Mouse (Mus musculus) MEL-GATA-1-ER (cell line): ENCODE data around the gene Fam114a1.
A peak's percentile ranks its signal among the peaks of the same experiment; 100 is the strongest.

Experiments
- DNase-seq: peaks from one replicate; pipeline ENCODE4 v3.0.0-alpha.2; 2012; ENCODE audit warnings: low read depth; ENCODE audit errors: extremely low read depth

The Fam114a1 gene

DNA sequence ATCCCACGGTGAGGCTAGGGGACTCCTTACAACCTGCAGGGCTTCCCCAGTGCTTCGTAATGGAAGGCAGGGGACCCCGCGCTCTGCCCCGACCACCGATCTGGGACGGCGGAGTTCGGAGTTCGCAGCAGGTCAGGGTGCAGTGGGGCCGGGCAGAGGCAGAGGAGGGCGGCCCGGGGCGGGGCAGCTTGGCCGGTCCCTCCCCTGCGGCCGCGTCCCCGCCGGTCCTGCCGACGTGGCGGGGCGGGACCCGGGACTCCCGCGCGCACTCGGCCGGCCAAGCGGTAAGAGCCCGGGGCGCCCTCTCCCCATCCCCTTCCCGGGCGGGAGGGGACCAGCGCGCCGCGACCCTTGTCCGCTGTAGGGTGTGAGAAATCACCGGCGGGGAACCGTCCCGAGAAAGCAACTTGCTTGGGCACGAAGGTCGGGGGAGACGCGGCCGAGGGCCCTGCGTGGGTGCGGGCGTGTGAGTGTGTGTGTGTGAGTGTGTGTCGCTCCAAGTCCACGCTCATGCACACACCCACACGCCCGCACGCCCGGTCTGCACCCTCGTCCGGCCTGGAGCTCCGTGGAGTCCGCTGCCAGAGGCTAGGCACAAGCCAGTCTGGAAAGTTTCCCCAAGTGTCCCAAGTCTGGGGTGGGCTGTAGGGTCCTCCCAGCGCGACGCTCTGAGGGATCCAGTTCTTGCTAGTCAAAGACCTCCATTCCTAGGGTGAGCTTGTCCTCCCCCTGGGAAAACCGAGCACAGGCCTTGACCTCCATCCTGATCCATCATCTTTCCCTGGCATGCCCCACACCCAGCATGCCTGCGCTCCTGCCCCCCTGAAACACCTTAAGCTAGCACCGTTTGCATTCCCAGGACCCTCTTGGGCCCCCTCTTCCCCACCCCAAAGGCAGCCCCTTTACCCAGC lies at the start of gene Fam114a1:
Fam114a1 (plus strand) TSS at position 211 of the 911 bp plus-strand sequence.
- DNase-seq = peak; percentile 11

DNA sequence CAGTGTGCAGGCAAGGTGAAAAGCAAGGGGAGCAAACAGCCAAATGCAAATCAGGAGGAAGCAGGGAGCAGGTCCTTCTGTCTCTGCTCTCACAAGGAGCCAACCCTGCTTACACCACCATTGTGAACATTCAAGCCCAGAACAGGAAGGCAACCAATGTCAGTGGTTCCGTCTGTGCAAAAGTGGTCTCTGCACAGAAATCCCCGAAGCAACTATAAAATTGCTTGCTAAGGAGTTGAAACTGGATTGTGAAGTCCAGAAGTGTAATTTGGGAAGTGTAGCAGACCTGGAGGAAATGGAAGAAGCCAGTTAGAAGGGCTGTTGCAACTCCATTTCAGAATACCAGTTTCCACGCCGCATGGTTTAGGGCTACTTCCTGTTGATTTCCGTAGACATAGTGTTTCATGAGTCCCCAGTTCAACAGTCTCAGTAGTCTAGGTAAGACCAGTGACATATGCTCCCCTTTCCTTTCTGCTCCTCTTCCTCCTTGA lies 46.9 kb upstream of the Fam114a1 start:
- DNase-seq = no peak

DNA sequence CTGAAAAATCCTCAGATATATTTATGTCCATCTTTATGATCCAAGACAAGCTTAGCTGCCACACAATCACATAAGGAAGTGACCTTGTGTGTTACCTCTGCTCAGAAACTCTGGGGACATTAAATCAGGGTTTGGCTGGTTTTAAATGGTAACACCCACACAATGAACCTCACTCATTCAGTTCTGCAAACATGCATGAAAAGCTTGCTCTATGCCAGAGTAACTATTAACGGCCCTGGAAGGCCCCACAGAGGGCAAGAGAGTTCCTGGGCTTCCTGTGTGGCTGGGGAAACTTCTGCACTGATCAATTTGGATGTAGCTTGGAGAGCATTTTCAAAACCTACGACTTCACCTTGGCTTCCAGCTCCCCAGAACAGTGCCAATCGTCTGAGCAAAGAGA lies 37.7 kb upstream of the Fam114a1 start:
- DNase-seq = no peak

DNA sequence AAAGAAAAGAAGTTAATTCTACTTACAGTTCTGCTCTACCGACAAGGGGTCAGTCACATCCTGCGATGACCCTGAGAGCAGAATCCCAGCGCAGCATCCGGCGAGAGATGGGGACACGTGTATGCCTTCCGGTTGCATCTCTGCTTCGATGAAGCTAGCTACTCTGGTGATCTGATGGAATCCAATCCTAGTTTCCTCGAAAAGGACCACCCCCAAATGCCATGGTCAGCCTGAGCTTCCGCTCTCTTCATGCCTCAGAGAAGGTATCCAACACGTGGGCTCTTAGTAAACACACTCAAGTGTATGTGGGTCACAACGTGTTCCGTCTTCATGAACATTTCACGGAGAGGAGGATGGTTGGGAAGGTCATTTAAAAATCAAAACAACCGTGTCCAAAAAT lies 37.1 kb upstream of the Fam114a1 start:
- DNase-seq = no peak

DNA sequence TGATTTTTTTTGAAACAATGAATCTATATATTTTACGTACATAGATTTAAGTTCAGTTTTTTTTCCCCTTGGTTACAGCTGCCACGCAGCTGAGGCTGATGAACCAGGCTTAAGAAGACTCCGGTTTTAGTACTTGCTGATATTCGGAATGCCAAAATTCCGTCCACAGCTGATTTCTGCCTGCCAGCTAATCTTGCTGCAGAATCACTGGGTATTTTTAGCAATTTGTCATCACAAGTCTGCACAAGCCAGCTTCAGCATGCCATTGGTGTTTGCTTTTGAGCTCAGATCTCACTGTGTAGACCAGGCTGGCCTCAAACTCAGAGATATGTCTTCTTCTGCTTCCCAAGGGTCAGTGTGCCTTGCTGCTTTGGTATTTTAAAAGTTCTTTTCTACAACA lies 18.4 kb upstream of the Fam114a1 start:
- no peak for DNase-seq

DNA sequence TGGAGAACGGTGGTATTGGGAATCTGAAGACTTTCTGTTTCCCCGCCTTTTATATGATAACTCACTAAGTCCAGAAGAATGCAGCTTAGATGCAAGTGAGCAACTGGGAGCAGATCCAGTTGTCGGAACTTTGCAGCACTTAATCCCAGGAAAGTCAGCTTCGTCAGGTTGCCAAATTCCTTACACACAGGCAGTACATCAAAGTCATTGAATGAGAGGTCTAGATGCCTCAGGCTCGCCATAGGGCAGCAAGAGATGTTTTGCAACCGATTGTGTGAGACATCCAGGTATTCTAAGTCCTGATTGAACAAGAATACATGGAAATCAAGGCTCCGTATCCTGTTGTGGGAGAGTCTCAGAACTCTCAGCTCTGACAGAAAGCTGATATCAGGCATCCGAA lies 14.9 kb upstream of the Fam114a1 start:
- no peak for DNase-seq

DNA sequence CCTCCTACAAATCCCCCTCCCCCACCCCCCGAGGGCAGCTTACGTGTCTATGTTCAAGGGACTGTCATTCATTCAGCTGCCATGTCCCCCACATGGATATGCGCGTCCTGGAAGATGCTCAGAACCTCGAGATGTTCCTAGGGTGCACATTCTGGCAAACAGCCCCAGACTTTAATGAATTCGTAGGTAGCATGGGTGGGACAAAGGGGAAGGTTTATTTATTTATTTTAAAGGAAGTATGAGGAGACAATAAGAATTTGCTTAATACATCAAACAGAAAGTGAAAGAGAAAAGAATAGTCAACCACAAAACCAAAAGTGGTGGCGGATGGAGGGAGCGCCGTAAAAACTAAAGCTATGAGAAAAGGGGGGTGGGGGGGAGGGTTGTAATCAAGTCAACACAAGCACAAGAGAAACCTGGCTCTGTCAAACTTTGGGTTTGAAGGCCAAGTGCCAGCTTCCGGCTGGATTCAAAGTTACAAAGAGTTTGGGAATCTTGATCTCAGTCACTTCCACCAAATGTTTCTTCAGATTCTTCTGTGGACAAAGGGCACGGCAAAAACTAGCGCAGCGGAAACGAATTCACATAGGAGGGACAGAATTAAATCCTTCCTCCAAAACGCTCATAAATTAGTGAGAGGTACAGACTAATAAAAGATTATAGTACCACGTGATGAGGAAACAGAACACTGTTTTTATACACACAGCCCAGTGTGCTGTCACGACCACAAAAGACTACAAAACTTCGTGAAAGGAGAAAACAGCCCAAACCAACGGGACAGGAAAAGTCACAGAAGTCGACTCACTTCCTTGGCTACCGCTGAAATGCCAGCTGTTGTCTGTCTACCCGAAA lies 10.7 kb upstream of the Fam114a1 start:
- DNase-seq = peak; percentile 17

DNA sequence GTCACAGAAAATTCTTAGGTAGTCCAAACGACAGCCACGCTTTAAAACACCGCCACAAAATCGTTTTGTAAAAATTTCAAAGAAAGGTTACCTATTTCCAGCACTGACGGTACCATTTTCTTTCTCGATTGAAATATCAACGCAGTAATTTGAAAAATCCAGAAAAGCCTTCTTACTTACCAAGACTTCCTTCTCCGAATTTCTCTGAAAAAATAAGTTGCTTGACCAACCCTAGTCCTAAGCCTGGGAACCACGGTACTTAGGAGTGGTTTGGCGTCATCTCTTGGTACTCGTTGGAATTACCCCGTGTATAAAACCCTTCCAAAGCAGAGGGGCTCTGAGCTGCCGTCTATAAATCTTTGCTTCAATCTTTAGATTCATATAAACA lies 10.0 kb upstream of the Fam114a1 start, which contains the start of gene Tlr6:
Tlr6 (minus strand) TSS at position 255 of the 388 bp plus-strand sequence.
- DNase-seq = peak; percentile 78

DNA sequence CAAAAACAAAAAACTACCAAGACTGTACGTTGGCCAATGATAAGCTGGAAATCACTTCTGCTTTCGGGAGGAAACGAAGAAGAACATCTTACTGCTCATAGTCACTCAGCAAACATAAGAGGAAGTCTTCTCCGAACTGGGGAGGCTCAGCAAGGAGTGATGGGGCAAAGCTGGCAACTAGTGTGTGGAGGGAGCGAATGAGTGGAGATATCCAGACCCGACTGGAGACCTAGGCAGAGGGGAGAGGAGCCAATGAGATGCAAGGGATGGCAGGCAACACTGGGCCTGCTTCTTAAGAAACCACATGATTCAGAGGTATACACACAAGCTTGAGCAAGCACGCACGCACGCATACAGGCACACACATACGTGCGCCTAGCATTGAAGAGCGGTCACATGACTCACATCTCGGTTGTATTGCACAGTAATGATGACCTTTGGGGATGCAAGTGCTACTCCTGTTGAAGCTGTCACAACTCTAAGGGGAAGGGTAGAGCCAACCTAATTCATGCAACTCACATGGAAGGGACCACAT lies 8.9 kb upstream of the Fam114a1 start:
- peak; percentile 95 for DNase-seq

DNA sequence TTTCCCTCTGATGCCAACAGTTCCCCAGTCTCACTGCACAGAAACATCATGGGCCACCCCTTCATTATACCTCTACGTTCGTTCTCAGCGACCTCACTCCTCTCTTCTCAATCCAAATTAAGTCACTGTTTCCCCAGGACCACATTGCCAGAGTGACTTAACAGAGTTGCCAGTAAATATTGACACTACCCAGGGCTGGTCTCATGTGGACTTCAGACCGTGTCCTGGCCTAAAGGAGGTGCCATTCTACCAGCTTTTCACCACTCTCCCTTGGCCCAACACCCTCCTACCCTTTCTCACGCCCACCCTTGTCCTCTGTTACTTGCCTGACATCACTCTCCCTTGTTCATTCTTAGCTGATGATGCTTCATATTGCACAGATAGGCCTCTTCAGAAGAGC lies 6.6 kb upstream of the Fam114a1 start:
- DNase-seq = no peak

DNA sequence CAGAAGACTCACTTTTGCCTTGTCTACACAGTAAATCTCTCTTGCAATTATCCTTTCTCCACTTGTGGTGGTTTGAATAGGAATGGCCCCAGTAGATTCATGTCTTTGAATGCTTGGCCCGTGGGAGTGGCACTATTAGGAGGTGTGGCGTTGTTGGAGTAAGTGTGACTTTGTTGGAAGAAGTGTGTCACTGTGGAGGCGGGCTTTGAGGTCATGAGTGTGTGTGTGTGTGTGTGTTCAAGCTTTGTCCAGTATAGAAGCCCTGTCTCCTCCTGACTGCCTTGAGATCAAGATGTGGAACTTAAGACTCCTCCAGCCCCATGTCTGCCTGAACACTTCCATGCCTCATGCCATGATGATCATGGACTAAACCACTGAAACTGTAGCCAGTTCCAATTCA lies 6.1 kb upstream of the Fam114a1 start:
- DNase-seq = no peak

DNA sequence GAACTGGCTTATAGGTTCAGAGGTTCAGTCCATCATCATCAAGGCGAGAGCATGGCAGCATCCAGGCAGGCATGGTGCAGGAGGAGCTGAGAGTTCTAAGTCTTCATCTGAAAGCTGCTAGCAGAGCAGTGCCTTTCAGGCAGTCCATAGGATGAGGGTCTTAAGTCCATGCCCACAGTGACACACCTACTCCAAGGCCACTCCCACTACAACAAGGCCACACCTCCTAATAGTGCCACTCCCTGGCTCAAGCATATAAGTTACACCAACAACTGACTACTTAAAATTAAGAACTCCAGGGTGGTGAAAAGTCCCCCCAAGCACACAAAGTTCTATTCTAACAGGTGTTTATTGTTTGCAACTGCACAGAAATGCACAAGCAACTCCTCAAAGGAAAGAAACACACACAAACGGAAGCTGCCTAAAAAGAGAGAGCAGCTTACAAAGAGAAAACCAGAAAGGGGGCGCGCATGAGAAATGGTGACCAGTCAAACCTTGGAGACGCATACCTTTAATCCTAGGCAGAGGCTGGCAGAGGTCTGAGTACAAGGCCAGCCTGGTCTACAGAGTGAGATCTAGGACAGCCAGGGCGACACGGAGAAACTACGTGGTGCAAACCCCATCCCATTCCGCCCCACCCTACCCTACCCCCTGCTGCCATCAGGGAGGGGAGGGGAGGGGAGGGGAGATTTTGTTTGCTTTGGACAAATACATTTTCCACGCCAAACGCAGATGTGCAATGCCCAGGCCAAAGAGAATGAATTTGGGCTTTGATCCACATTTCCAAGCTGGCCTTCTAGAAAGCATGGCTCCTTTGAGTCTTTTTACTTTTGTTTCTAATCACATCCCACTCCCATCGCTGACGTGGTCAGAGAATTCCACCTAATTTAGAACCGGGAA lies 660 bp upstream of the Fam114a1 start:
- DNase-seq = peak; percentile 59

DNA sequence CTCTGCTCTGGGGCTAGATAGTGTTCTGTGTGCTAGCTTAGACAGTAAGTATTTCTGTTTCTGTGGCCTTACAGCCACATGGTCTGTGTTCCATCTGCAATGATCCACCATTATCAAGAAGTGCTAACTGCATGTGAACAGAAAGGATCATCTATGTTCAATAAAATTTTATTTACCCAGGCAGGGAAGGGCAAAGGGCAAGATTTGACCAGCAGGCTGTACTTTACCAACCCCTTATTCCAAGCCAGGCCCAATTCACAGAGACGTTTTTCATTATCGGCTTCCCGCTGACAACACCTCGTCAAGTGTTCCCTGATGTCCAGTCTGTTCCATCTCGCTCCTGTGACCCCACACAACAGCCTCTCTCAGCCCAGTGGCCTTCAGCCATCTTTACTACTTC lies 5.2 kb downstream of the Fam114a1 start:
- DNase-seq = no peak

DNA sequence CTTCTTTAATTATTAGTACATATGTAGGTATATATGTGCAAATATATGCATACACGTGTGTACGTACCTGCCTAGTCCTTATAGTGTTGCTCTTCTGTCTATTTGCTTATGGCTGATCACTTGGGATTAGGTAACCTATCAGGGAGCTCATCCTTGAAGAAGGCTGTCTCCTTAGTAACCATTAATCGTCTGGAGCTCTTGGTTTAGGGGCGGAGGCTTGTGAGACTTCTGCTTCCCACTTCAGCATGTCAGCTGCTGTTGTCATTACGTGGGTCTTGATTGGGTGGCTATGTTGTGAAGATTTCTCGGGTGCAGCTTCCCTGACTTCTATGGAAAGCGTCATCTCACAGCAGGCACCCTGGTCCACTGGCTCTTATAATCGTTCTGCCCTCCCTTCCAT lies 7.3 kb downstream of the Fam114a1 start:
- no peak for DNase-seq

DNA sequence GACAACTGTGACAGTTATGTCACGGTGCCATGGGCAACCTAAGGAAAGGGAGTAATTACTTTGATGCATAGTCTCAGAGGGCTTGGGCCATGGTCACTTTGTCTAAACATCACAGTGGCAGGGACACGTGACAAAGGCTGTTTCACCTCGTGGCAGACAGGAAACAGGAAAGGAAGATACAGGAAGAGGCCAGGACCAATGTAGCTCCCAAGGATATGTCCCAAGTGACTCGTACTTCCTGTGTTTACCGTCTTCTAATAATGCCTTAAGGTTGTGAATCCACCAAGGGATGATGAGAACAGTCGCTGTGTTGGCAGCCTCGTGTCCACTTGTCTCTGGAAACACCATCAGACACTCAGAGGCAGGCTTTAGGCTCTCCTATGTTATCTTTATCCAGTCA lies 16.1 kb downstream of the Fam114a1 start:
- DNase-seq = no peak

DNA sequence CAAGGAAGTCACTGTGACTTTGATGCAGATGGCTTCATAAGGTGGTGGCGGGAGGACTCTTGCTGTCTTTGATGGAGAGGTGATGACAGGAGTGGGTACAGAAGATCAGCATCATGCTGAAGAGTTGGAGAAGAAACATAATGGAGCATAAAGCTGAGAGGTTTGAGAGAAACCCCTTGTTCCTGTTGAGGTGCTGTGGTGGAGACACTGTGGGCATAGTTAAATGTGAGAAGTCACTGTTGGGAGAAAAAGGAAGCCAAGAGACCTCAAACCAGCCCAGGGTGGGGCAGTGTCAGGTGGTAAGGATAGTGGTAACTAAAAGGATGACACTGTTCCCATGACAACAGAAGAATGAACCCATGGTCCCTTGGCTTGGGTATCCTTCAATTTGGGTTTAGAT lies 20.1 kb downstream of the Fam114a1 start:
- no peak for DNase-seq

DNA sequence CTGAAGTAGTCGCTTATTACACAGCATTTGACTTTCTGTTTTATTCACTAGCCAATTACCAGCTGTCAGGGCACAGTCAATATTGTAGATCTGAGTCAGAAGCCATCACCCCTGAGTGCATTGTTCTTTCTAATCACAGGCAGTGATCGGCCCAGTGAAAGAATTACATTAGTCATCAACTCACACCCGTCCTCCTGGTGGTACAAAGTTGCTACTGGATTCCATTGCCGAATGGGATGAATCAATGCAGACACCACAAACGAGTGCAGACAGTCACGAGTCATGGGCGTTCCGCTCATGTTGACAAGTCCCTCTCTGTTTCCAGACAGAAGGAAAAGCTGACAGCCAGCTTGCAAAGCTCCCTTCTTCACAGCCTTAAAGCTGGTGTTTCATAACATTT lies 22.7 kb downstream of the Fam114a1 start:
- DNase-seq = no peak

DNA sequence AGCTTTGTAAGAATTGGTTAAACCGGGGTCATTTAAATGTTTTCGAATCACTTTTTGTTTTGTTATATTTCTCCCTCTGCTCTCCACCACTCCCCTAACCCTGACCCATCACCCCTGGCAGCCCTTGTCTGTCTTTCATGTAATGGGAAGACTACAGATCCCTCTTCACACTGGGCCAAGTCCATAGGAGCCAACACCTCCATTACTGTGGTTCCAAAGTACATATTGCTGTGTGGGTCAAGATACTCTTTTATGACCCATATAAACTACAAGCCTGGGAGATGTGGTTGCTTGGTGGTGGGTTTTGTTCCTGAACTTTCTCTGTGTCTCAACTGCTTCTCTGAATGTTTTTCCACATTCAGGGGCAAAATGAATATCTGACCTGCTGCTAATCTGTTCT lies 25.5 kb downstream of the Fam114a1 start:
- no peak for DNase-seq

DNA sequence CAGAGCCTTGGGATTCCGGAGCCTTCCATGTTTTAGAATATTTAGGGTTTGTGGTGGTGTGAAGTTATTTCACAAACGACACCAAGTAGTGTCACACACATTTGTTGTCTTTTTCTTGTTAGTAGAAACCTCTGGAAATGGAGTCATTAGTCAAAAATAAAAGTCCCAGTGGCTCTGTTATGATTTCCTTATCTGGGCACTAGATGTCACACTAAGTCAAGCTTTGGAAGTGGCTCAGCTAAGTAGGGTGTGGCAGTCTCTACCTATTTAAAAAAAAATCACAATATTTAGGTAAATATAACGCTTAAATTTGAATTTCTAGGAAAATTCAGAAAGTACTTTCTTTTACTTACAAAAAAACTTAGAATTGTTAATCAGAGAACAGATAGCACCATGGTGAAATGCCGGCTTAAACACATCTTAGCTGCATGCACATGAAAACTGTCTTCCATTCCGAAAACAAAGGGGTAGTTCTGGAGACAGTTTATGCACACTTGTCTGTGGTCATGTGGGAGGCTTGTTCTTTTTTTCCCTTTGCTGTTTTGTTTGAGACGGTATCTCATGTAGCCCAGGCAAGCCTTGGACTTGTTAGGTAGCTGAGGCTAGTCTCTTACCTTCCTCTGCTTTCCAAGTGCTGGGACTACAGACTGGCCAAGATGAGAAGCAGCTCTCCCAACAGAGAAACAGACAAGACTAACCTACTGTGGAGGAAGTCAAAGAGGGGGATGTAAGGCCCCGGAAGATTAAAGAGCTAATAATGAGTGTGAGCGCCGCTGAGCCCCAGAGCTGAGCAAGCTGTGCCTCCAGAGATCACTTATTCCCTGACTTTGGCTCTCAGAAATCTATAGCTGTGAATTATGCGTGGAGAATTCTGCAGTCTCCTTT lies 33.3 kb downstream of the Fam114a1 start:
- DNase-seq = no peak
